Mouse (Mus musculus) right cerebral cortex, postnatal 4 days (tissue): ENCODE results near the gene Gramd2.
"Not testable (repeated sequence)": the region's sequence is repeated elsewhere in the genome, so short reads cannot be mapped to it uniquely, and the experiment has no call there.

Source experiments
- DNase-seq: peaks from one replicate; pipeline ENCODE4 v3.0.0-alpha.2; 2022

Gramd2 gene

GRCm38 (mm10) chr9:59723791-59724442 is 44.0 kb downstream of the Gramd2 start:
- DNase-seq = peak; percentile 46

DNA sequence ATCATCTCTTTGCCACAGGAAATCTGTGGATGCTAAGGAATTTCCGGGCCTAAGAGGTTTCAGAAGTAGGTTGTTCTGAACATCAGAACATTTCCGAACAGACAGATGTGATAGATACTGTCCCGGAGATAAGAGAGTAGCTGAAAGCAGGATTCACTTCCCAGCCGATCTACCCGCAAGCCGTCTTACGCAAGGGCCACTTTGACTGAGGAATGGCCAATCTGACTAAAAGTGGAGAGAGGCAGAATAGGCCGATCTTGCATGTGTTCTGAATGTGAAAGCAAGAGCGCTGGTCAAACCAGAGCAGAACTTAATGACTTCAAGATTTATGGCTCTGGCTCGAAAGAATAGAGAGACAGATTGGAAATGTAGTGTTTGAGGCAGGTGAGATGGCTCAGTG is 45.6 kb downstream of the Gramd2 start:
- no peak for DNase-seq

- no peak for DNase-seq
Measured at GRCm38 (mm10) chr9:59727569-59728286, 47.8 kb downstream of the Gramd2 start.

DNA sequence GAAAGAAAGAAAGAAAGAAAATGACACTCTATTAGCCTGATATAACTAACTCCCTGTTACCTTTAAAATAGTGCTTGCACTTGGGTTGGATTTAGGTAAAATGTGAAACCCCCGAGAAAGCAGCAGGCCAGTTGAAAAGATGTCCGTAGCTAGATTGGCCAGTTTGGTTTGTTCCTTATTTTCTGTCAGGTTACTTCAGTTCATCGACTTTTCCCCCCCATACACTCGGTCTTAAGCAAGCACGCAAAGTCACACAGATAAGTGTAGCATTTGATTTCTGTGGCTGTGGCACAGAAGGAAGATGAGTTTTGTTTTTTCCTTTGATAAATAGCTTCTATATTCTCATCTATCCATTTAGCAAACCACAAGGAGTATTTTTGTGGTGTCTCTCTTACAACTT is 51.2 kb downstream of the Gramd2 start:
- DNase-seq = no peak

GRCm38 (mm10) chr9:59733075-59733474 is 53.1 kb downstream of the Gramd2 start:
- no peak for DNase-seq

- no peak for DNase-seq
Measured at GRCm38 (mm10) chr9:59735394-59735793, 55.5 kb downstream of the Gramd2 start.

DNA sequence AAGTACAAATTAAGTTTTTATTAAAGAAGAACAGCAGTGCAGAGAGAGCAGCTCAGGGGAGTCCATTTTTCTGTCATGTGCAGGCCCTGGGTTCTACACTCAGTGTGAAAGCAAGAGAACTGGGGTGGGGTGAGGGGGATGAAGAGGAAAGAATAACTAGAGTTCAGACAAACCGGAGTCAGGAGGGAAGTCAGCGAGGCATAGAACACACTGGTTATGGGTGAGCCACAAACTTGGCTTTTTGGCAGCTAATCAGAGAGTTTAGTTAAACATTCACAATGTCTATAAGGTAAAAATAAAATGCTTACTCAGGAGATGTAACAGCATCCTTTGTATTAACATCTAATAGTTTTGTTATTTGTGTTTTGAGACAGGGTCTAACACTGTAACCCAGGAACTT is 60.6 kb downstream of the Gramd2 start:
- DNase-seq = no peak

DNA sequence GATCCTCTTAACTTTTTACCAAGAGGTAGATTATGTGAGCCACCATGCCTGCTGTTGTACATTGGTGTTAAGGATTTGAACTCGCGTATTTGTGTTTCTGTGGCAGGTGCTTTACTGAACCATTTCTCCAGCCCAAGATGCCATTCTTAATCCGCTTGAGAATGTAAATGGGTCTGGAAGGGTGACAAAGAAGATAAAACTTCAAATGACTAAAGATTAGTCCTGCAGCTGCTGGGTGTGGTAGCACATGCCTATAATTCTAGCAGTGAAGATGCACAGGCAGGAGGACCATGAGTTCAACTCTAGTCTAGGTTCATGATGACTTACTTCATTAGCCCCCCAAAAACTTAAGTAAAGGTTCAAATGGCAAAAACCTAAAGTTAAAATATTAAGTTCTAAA is 64.0 kb downstream of the Gramd2 start:
- no peak for DNase-seq

- DNase-seq = no peak
Measured at GRCm38 (mm10) chr9:59748387-59748786, 68.4 kb downstream of the Gramd2 start.

DNA sequence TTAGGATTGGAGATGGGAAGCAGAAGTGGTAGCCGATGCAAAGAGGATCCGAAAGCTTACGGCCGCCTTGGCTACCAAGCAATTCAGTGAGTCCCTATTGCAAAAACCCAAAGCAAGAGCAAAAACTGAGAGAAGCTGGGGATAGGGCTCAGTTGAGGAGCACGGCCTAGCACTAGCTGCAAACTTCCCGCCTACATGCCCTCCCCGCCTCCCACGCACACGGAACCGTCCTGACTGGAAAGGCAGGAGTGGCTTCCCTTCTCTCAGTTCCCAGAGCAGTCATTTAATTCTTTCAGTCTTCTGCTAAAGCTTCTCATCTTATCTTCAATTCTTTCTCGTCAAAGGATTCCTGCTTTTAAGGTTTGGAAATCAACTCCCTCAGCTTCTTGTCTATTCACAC is 69.0 kb downstream of the Gramd2 start:
- no peak for DNase-seq

- DNase-seq = no peak
Measured at GRCm38 (mm10) chr9:59749581-59750265, 69.8 kb downstream of the Gramd2 start.

DNA sequence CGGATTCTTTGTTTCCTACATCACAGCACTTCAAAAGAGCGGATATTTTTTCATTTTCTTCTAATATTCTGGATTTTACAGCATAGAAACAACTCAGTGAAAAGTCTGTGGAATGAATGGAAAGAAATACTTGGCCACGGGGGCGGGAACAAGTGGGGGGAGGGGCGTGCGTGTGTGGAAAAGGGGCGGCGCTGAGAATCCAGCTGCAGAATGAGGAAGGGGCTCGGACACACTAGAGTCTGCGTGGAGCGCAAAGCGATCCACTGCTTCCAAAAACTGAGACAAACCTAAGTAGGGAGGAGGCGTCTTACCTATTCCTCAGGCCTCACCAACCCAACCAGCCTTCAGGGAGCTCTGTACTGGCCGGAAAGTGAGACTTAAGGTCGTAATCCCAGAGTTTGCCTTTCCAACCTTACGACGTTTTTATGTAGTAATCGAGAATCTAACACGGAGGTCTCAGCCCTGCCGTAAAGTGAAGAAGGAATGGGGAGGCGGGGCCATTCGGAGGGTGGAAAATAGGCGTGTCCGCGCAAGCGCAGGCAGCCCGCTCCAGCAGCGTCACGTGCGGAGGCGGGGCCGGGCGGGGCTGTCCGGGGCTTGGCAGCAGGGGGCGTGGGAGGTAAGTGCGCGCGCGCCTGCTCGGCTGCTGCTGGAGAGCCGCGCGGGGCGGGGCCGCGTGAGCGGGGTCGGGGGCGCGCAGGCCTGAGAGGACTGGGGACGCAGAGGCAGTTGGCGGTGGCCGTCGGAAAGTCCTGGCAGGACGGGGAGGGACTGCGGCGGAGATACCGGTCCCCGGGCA is 70.5 kb downstream of the Gramd2 start, which contains the start of the genes Senp8 and Myo9a:
Senp8 (minus strand) TSS at position 444 of the 799 bp plus-strand sequence.
Myo9a (plus strand) TSS at position 630 of the 799 bp plus-strand sequence.
- DNase-seq = peak; percentile 99

DNA sequence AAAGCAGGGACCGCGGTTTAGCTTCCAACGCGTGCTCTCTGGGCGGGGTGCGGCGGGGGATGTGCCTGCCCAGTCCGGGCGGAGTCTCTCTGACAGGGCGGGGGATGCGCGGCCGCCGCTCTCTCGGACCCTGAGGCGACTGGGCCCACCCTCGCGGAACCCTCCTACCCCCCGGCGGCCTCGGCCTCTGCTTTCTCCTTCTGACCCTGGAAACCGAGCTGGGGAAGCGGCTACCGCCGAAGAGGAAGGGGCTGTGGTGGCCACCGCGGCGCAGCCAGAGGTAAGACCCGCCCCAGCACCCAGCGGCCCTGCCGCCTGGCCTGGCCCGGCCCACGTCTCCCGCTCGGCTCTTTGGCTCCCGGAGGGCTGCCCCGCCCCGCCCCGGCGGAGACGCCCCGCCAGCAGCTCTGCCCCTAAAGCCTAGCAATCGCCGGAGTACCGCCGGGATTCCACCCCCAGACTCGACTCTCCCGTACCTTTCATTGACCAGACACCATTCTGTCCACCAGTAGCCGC is 71.2 kb downstream of the Gramd2 start:
- DNase-seq = no peak

DNA sequence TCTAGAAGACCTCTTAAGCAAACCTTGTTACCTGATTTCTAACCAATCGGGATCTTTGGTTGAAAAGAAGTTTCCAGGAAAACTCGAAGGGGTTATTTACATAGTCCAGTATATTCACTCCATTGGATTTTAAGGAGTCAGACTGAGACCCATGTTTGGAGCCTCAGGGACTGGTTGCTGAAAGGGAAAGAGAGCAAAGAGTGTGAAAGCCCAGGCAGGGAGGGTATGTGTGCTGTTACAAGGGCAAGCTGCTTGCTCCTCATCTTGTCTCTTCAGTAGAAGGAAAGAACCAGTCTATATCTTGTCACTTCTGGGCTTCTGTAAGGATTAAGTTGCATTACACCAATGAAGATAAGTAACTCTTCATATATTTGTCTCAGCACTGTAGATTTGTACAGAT is 72.0 kb downstream of the Gramd2 start:
- DNase-seq = no peak

DNA sequence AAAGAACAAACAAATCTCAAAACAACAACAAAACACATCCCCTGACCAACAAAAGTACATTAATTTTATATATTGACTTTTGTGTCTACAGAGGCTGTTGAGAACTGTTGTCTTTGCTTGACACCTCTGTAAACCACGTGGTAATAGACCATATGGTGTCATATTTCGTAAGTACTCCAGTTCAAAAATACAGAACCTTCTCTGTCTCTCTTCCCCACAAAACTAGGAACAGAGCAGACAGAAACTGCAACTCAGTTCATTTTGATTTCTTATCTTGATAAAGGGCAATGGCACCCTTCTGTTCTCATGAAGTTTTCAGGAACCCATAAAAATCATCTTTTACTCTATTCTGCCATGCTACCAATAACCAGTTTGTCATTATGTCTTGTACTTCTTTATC is 75.3 kb downstream of the Gramd2 start:
- DNase-seq = no peak

DNA sequence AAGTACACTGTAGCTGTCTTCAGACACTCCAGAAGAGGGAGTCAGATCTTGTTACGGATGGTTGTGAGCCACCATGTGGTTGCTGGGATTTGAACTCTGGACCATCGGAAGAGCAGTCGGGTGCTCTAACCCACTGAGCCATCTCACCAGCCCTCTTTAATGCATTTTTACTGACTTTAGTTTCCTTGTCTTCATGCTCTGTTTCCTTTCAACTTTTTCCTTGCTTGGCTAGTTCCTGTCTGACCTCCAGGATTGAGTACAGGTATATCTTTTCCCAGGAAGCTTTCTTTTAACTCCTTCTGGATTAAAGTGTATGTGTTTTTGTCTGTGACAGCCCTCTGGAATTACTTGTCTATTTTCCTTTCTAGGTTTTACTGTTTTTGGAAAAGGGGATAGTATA is 77.1 kb downstream of the Gramd2 start:
- DNase-seq = not testable (repeated sequence)

- DNase-seq = no peak
Measured at GRCm38 (mm10) chr9:59760515-59760914, 80.6 kb downstream of the Gramd2 start.

DNA sequence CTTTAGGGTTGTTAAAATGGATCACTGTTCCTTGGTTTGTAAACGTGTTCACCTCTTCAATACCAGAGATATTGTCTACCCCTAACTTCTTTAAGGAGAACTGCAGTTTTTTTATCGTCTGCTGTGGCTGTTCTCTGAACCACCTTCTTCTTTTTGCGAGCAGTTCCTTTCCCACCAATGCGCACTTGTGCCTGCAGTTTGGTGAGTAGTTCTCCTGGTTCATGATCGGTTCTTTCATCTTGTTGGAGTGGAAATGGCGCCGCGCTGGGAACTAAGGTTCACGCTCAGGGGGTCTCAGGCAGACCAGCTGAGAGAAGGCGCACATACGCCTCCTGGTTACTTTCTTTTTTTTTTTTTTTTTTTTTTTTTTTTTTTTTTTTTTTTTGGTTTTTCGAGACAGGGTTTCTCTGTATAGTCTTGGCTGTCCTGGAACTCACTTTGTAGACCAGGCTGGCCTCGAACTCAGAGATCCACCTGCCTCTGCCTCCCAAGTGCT is 87.1 kb downstream of the Gramd2 start:
- not testable (repeated sequence) for DNase-seq
